In the genomic region with DNA sequence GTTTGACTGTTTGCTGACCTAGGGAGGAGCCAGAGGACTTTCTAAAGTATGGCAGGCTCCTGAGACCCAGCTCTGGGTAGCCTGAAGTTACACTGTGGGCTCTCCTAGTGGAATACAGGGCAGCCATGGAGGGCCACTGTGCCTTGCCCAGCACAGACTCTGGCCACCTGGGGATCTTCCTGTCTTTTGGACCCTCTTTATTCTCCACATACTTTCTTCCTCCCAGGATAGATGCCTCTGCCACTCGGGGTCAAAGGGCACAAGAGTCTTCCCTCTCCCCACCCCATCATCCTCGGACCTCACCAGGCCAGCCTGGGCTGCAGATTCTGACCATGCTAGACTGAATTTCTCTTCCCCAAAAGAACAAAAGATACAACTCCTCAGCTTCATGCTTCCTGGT, we compare ENCODE assay signal across 10 mouse cellular contexts. TPM values are rescaled to one million over a fixed set of nuclear protein-coding genes. Genes with fewer than 3 reads are reported as not detected.
DNase-seq lines count a peak whose midpoint lies in the region; ATAC-seq and TF ChIP-seq lines count a peak whose summit lies in the region.
"Had no signal": no experiment of that assay in that cellular context is flagged by ENCODE, and none has a peak within 500 bp of the region (broad histone marks: within the 10 kb centered on the region; RNA-seq: fewer than 3 reads in every experiment).

No protein-coding gene starts in this region.

- 8% methylated on average over 2 of the region's 2 CpGs for WGBS in embryonic facial prominence, embryonic 12.5 days
- 25% methylated on average over 2 of the region's 2 CpGs for WGBS in hindbrain, embryonic 16.5 days
- WGBS in midbrain, embryonic 13.5 days, result 32% methylated on average over 2 of the region's 2 CpGs

- no peak for TF ChIP-seq CTCF in gastrocnemius, adult 2 months (IDR thresholded peaks at IDR 0.05)

- peak overlapping the region; percentile 98 for H3K9ac ChIP-seq in embryonic facial prominence, embryonic 12.5 days
- no peak overlapping the region for H3K9ac ChIP-seq in hindbrain, embryonic 16.5 days (ENCODE audit: low read depth, low read length)
- H3K9ac ChIP-seq in midbrain, embryonic 13.5 days (replicated peaks), result no peak overlapping the region

- H3K4me2 ChIP-seq in embryonic facial prominence, embryonic 12.5 days (replicated peaks), result peak overlapping the region; percentile 88
- peak overlapping the region; percentile 94 for H3K4me2 ChIP-seq in hindbrain, embryonic 16.5 days (ENCODE audit: low read length)
- H3K4me2 ChIP-seq in midbrain, embryonic 13.5 days (replicated peaks), result peak overlapping the region; percentile 83

- peaks cover 8% of the 10 kb centered on the region; the same call in 1 of the 2 replicates for H3K27me3 ChIP-seq in embryonic facial prominence, embryonic 12.5 days
- no peaks in the 10 kb centered on the region for H3K27me3 ChIP-seq in hindbrain, embryonic 16.5 days (replicated peaks; ENCODE audit: control insufficient read depth, insufficient read depth, low read length)
- peaks cover 86% of the 10 kb centered on the region for H3K27me3 ChIP-seq in midbrain, embryonic 13.5 days

- H3K4me3 ChIP-seq in gastrocnemius, adult 2 months, result peak overlapping the region; percentile 96
- peak overlapping the region; percentile 80 for H3K4me3 ChIP-seq in embryonic facial prominence, embryonic 12.5 days
- H3K4me3 ChIP-seq in hindbrain, embryonic 16.5 days (ENCODE audit: low read length), result no peak overlapping the region
- peak overlapping the region; percentile 67; the same call in 1 of the 2 replicates for H3K4me3 ChIP-seq in midbrain, embryonic 13.5 days (replicated peaks)

- no peak for DNase-seq in gastrocnemius, adult 2 months
- DNase-seq in gastrocnemius, postnatal 14 days, result no peak
- DNase-seq in left cerebral cortex, postnatal 4 days, result no peak
- no peak for DNase-seq in cerebellum, adult 11-12 months
- no peak for DNase-seq in thymus, postnatal 4 days

- H3K36me3 ChIP-seq in embryonic facial prominence, embryonic 12.5 days, result peaks cover 32% of the 10 kb centered on the region
- H3K36me3 ChIP-seq in hindbrain, embryonic 16.5 days (ENCODE audit: control insufficient read depth, insufficient read depth, low read length), result no peaks in the 10 kb centered on the region; the same call in 1 of the 2 replicates
- H3K36me3 ChIP-seq in midbrain, embryonic 13.5 days, result no peaks in the 10 kb centered on the region

- intact Hi-C loops in gastrocnemius, adult 2 months (cut with DNase I), result loop anchor here (5.0 kb wide), 1 partner anchor 61 kb away; no protein-coding TSS in a partner anchor
- intact Hi-C loops in gastrocnemius, postnatal 14 days (cut with DNase I; ENCODE audit: low total_unique reads), result no loop called here
- intact Hi-C loops in left cerebral cortex, postnatal 4 days (cut with DNase I), result no loop called here

- no peaks in the 10 kb centered on the region for H3K9me3 ChIP-seq in embryonic facial prominence, embryonic 12.5 days
- H3K9me3 ChIP-seq in hindbrain, embryonic 16.5 days (ENCODE audit: control insufficient read depth, low read length), result no peaks in the 10 kb centered on the region
- H3K9me3 ChIP-seq in midbrain, embryonic 13.5 days, result no peaks in the 10 kb centered on the region

- peak overlapping the region; percentile 94 for H3K27ac ChIP-seq in gastrocnemius, adult 2 months
- H3K27ac ChIP-seq in embryonic facial prominence, embryonic 12.5 days, result peak overlapping the region; percentile 61
- no peak overlapping the region for H3K27ac ChIP-seq in hindbrain, embryonic 16.5 days (ENCODE audit: low read depth, low read length)
- no peak overlapping the region for H3K27ac ChIP-seq in midbrain, embryonic 13.5 days

- ATAC-seq in embryonic facial prominence, embryonic 12.5 days (ENCODE audit: insufficient number of reproducible peaks, insufficient read depth, low FRiP score, low TSS enrichment), result no peak
- no peak for ATAC-seq in hindbrain, embryonic 16.5 days
- ATAC-seq in midbrain, embryonic 13.5 days, result no peak

- H3K4me1 ChIP-seq in embryonic facial prominence, embryonic 12.5 days, result peaks cover 61% of the 10 kb centered on the region
- H3K4me1 ChIP-seq in hindbrain, embryonic 16.5 days (ENCODE audit: control insufficient read depth, insufficient read depth, low read depth, low read length), result peaks cover 54% of the 10 kb centered on the region
- H3K4me1 ChIP-seq in midbrain, embryonic 13.5 days (replicated peaks), result peaks cover 61% of the 10 kb centered on the region

RNA-seq across cellular contexts. Expression of gene Pkdcc, which starts 3.1 kb away (rescaled TPM):
- total RNA-seq in gastrocnemius, adult 2 months (2021), result 100 to 1,000 TPM in 1 of 2 experiments, 10 to 100 TPM in 1; 96.3 to 115 TPM
- total RNA-seq in gastrocnemius, postnatal 14 days (2021), result 10 to 100 TPM; 56.6 to 62.4 TPM
- 27.3 and 32.6 TPM in 2 replicates for polyA plus RNA-seq in embryonic facial prominence, embryonic 12.5 days (2016; fragmentation: Nextera tagmentation; extraction: Ambion mirVana)
- 5.0 and 5.1 TPM in 2 replicates for polyA plus RNA-seq in hindbrain, embryonic 16.5 days (2015; fragmentation: Nextera tagmentation; extraction: Ambion mirVana)
- polyA plus RNA-seq in midbrain, embryonic 13.5 days (2015; fragmentation: Nextera tagmentation; extraction: Ambion mirVana), result 1.5 and 2.3 TPM in 2 replicates
- total RNA-seq in left cerebral cortex, postnatal 4 days (2021), result 10 to 100 TPM; 22.1 to 25.2 TPM
- total RNA-seq: common myeloid progenitor, adult 5-6 weeks; hematopoietic stem cell, adult 5-6 weeks had no signal

Comparison
In these comparisons a context has a peak if more than half of its experiments do, and no peak if none do; other contexts are left out.
1. H3K27ac ChIP-seq: peak in gastrocnemius, adult 2 months (single experiment) and embryonic facial prominence, embryonic 12.5 days (single experiment); none in hindbrain, embryonic 16.5 days (single experiment) and midbrain, embryonic 13.5 days (single experiment).
2. Peak in every context shown above with its lines, with median percentiles within 50 percentile points of each other: H3K4me2 ChIP-seq.